Mouse (Mus musculus) central nervous system, embryonic 14 days (tissue): ENCODE measurements around the gene Ifi204. TPM values are rescaled to one million over a fixed set of nuclear protein-coding genes. Genes with fewer than 3 reads are reported as not detected.

ENCODE experiments used
- polyA plus RNA-seq: library from polyadenylated mRNA; depleted of rRNA; stranded (reverse); fragments of >200 nt; gene quantifications from 2 replicates; pipeline ENCODE4 v1.2.3, GENCODE M21; 2012; rRNA removed

Gene Ifi204
- 2.2 and 2.5 TPM in 2 replicates for polyA plus RNA-seq

DNA sequence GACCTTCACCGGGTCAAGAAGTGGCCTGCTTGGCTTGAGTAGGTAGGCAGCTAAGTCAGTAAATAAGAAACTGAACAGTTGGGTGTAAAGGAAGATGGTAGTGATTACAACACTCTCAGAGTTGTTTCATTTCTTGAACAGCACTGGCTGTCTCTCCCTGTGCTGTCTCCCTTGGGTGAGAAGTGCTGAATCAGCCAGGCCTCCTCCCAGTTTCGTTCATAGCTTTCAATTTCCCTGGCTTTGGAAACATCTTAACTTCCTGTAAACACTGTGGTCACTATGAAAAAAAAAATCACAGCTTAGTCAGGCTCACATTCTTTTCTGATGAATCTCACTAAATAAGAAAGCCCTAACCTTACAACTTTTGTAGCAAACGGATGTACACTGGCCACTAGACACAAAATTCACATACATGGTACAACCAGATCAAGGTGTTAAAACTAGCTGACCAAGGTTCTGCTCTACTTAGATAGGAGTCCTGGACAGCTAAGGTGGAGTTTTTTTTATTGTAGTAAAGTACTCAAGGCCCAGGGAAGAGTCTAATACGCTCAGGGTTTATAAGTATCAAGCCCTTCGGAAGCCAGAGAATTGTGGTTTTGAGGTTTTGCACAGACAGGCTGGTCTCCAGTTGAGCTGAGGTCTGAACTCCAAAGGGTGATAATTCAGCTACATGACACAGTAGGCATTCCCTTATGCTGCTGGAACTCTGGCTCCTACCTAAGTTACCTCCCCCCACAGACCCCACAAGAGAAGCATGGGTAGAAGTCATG is at the start of gene Ifi204:
TSS of gene Ifi204 (minus strand) at position 96 of the 770 bp plus-strand sequence.

DNA sequence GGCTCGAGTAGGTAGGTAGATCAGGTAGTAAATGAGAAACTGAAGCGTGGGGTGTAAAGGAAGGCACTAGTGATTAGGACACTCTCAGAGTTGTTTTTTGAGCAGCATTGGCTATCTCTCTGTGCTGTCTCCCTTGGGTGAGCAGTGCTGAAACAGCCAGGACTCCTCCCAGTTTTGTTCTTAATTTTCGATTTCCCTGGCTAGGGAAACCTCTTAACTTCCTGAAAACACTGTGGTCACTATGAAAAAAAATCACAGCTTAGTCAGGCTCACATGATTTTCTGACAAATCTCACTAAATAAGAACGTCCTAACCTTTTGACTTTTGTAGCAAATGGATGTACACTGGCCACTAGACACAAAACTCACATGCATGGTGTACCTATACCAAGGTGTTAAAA is 25.1 kb downstream of the Ifi204 start, which contains the start of gene Ifi207:
TSS of gene Ifi207 (minus strand) at position 92 of the 400 bp plus-strand sequence.

Other genes starting within 250 kb of the Ifi204 start
- gene Ifi214, start 231.0 kb downstream of the Ifi204 start, polyA plus RNA-seq, result not detected in 2 replicates
- gene Ifi213, start 167.7 kb downstream of the Ifi204 start, polyA plus RNA-seq, result 0.44 and 0.49 TPM in 2 replicates
- 0.44 and 0.74 TPM in 2 replicates for gene Ifi209, start 136.0 kb downstream of the Ifi204 start, polyA plus RNA-seq
- gene Ifi208, start 93.3 kb downstream of the Ifi204 start, polyA plus RNA-seq, result not detected in 2 replicates
- 1.9 and 2.0 TPM in 2 replicates for gene Ifi207, start 25.2 kb downstream of the Ifi204 start, polyA plus RNA-seq
- 1.7 and 2.5 TPM in 2 replicates for gene Ifi211, start 146.1 kb upstream of the Ifi204 start, polyA plus RNA-seq
- 2.3 TPM in 2 replicates for gene Mndal, start 175.5 kb upstream of the Ifi204 start, polyA plus RNA-seq
- 1.8 and 2.2 TPM in 2 replicates for gene Ifi203, start 175.7 kb upstream of the Ifi204 start, polyA plus RNA-seq
- 0.08 TPM in 1 of 2 replicates, not detected in the other for gene Ifi202b, start 215.8 kb upstream of the Ifi204 start, polyA plus RNA-seq